Mouse (Mus musculus) lung, postnatal 10 days (tissue): ENCODE results near the gene Hsf5.

Source experiments
- DNase-seq: peaks from one replicate; pipeline ENCODE4 v3.0.0; 2021

Hsf5 gene

GRCm38 (mm10) chr11:87642865-87643264, 25.9 kb downstream of the Hsf5 start:
- no peak for DNase-seq

- no peak for DNase-seq
Measured at GRCm38 (mm10) chr11:87654693-87655092, 37.7 kb downstream of the Hsf5 start.

GRCm38 (mm10) chr11:87659216-87659615, 42.3 kb downstream of the Hsf5 start:
- DNase-seq, result peak; percentile 18

GRCm38 (mm10) chr11:87662407-87662806, 45.4 kb downstream of the Hsf5 start, which contains the start of gene Rnf43:
Gene Rnf43 (plus strand): TSS chr11:87662722.
- peak; percentile 92 for DNase-seq

GRCm38 (mm10) chr11:87662822-87663221, 45.9 kb downstream of the Hsf5 start:
- DNase-seq, result no peak

GRCm38 (mm10) chr11:87663948-87664347, 47.0 kb downstream of the Hsf5 start:
- no peak for DNase-seq

GRCm38 (mm10) chr11:87664521-87664920, 47.6 kb downstream of the Hsf5 start:
- no peak for DNase-seq

GRCm38 (mm10) chr11:87665224-87665623, 48.3 kb downstream of the Hsf5 start:
- no peak for DNase-seq

GRCm38 (mm10) chr11:87665658-87666057, 48.7 kb downstream of the Hsf5 start:
- DNase-seq, result no peak

- DNase-seq, result no peak
Measured at GRCm38 (mm10) chr11:87666256-87667035, 49.5 kb downstream of the Hsf5 start.

- no peak for DNase-seq
Measured at GRCm38 (mm10) chr11:87667107-87668090, 50.4 kb downstream of the Hsf5 start.

GRCm38 (mm10) chr11:87673282-87673681, 56.3 kb downstream of the Hsf5 start:
- DNase-seq, result no peak

GRCm38 (mm10) chr11:87675606-87676005, 58.6 kb downstream of the Hsf5 start:
- DNase-seq, result no peak

GRCm38 (mm10) chr11:87677756-87678155, 60.8 kb downstream of the Hsf5 start:
- no peak for DNase-seq

- DNase-seq, result no peak
Measured at GRCm38 (mm10) chr11:87678545-87678944, 61.6 kb downstream of the Hsf5 start.

GRCm38 (mm10) chr11:87678976-87679375, 62.0 kb downstream of the Hsf5 start:
- DNase-seq, result no peak

- DNase-seq, result no peak
Measured at GRCm38 (mm10) chr11:87680786-87681185, 63.8 kb downstream of the Hsf5 start.

- DNase-seq, result no peak
Measured at GRCm38 (mm10) chr11:87682096-87682495, 65.1 kb downstream of the Hsf5 start.

- DNase-seq, result no peak
Measured at GRCm38 (mm10) chr11:87682838-87683571, 66.0 kb downstream of the Hsf5 start.

- DNase-seq, result no peak
Measured at GRCm38 (mm10) chr11:87686407-87686806, 69.4 kb downstream of the Hsf5 start.

- no peak for DNase-seq
Measured at GRCm38 (mm10) chr11:87687246-87688225, 70.6 kb downstream of the Hsf5 start.
